Mouse (Mus musculus): ENCODE measurements around the gene Adad2.

The Adad2 gene

GRCm38 (mm10) chr8:119616811-119617210, 4.3 kb downstream of the Adad2 start:
- WGBS, result 95% methylated on average over 4 of the region's 4 CpGs

- WGBS, result 68% methylated on average over 5 of the region's 5 CpGs
These were observed 5.0 kb downstream of the Adad2 start for GRCm38 (mm10) chr8:119617586-119617985.

DNA sequence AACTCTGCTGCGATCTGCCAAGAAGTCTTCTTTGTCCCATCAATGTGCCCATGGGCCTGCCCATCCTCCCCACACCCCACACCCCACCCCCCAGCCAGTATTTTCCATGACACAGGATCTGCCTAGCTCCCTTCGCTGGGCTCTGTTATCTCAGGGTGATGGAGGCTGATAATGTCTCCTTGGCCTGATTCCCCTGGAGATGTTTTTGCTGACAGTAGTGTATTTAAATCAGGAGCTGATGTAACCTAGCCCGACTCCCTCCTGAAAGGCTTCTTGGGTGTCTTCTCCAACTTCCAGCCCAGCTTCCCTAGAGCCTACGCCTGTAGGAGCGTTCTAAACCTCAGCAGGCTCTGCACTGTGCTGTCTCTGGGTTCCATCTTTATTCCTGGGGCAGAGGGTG, 6.3 kb downstream of the Adad2 start:
- 78% methylated on average over 5 of the region's 5 CpGs for WGBS

- 81% methylated on average over 6 of the region's 6 CpGs for WGBS
These were observed 7.7 kb downstream of the Adad2 start for GRCm38 (mm10) chr8:119620116-119620840.

DNA sequence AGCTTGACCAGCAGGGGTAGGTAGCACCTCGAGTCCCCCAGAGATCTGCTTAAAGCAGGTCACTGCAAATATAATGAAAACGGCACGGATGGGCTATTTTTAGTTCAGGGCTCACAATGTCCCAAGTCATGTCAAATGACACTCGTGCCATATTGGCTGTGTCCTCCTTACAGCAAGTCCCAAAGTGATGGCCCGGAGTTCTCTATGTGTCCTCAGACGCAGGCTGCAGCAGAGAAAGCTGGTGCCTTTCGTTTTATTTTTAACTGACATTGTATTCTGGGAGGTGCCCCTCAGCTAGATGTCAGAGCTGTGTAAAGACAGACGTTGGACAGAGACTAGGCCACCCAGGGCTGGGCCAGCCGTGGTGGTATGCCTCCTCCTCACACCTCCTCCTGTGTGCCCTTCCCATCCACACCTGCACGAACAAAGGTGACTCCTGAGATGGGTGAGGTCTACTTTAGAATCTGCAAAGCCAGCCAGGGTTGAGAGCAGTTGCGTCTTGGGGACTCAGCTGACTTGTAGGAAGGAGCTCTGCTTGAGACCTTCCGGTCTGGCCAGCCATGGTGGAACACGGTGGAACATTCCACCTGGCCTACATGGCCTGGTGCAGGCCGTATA, 8.4 kb downstream of the Adad2 start:
- WGBS, result 87% methylated on average over 14 of the region's 14 CpGs

- WGBS, result 82% methylated on average over 4 of the region's 4 CpGs
These were observed 10.0 kb downstream of the Adad2 start for GRCm38 (mm10) chr8:119622555-119622954.

- WGBS, result 92% methylated on average over 8 of the region's 8 CpGs
These were observed 10.5 kb downstream of the Adad2 start for GRCm38 (mm10) chr8:119623061-119623460.

- 78% methylated on average over 1 of the region's 1 CpGs for WGBS
These were observed 11.2 kb downstream of the Adad2 start for GRCm38 (mm10) chr8:119623744-119624143.

- 93% methylated on average over 7 of the region's 7 CpGs for WGBS
These were observed 12.4 kb downstream of the Adad2 start for GRCm38 (mm10) chr8:119624916-119625315.

DNA sequence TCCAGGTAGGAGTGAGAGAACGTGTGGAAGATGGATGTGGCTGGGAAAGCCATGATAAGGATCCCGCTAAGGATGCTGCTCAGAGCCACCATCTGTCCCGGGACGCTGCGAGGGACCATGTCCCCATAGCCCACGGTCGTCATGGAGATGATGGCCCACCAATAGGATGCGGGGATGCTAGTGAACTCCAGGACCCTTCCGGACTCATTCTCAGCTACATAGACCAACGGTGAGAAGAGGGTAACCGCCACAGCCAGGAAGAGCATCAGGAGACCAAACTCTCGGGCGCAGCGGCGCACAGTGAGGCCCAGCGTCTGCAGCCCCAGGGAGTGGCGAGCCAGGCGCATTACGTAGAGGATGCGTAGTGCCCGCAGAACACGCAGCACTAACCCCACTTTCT, 13.2 kb downstream of the Adad2 start:
- WGBS, result 89% methylated on average over 22 of the region's 22 CpGs

- 92% methylated on average over 7 of the region's 7 CpGs for WGBS
These were observed 14.7 kb downstream of the Adad2 start for GRCm38 (mm10) chr8:119627199-119627598.

- WGBS, result 67% methylated on average over 10 of the region's 10 CpGs
These were observed 15.2 kb downstream of the Adad2 start for GRCm38 (mm10) chr8:119627613-119628359.

GRCm38 (mm10) chr8:119630841-119631240, 18.3 kb downstream of the Adad2 start:
- 70% methylated on average over 3 of the region's 3 CpGs for WGBS

GRCm38 (mm10) chr8:119632246-119632645, 19.7 kb downstream of the Adad2 start:
- 77% methylated on average over 9 of the region's 9 CpGs for WGBS

DNA sequence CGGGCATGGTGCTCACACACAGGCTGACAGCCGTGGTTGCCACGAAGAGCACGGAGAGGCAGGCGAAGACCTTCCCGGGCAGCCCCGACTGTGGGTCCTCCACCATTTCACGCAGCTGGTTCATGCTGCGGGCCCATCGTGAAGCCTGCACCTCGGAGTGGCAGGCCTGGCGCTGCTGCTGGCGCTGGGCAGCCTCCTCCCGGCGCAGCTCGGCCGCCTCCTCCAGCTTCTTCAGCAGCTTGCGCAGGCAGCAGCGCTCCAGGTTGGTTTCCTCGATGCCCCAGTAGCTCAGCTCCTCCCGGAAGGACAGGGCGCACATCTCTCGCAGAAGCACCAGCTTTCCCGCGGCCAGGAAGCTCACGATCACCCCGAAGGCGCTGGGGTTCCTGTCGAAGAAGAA, 20.4 kb downstream of the Adad2 start:
- 63% methylated on average over 29 of the region's 29 CpGs for WGBS

GRCm38 (mm10) chr8:119634616-119635336, 22.2 kb downstream of the Adad2 start:
- 14% methylated on average over 14 of the region's 14 CpGs for WGBS

DNA sequence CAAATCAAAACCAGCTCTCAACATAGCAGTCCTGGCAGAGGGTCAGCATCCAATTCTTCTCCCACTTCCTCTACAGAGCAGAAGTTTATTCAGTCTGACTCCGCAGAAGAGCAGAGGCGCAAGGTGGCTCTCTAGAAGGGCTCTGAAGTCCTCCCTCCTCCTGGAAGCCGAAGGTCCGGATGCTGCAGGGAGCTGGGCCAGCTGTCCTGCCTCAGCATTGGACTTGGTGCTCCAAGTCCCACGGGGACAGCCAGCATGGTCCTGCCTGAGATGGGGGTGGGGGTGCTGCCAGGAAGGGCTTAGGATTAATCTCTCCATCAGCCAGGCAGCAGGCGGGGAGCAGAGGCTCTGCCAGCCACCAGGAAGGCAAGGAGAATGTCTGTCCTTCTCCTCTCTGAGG, 22.8 kb downstream of the Adad2 start, which contains the start of gene Kcng4:
Kcng4 (minus strand) TSS at position 303 of the 400 bp plus-strand sequence.
- 33% methylated on average over 6 of the region's 6 CpGs for whole genome bisulfite sequencing

DNA sequence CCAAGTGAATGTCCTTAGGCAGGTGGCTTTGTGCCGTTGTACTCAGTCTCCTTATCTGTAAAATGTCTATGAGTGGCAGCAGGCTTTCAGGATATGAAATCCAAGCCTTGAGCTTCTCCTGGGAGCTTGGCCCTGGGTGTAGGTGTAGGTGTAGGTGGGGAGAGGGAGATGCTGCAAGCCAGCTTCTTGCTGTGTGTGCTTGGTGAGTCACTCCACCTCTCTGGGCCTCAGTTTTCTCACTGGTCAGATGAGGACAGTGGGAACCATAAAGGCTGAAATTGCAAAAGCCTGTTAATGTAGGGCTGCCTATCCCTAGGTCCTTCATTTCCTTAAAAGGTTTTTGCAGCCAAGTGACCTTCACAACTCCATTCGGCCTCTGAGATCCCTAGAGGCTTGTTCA, 23.4 kb downstream of the Adad2 start:
- 64% methylated on average over 2 of the region's 2 CpGs for WGBS

DNA sequence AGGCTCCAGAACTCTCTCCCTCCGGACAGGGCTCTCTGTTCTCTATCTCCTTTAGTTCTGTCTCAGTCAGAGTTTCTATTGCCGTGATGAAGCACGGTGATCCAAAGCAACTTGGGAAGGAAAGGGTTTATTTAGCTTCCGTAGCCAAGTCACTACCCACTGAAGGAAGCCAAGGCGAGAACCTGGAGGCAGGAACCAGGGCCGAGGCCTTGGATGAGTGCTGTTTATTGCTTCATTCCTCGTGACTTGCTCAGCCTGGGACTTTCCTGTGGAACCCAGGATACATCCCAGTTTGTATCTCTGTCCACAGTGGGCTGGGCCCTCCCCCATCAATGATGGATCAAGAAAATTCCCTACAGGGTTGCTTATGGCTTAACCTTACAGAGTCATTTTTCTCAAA, 24.2 kb downstream of the Adad2 start:
- 61% methylated on average over 7 of the region's 7 CpGs for WGBS

DNA sequence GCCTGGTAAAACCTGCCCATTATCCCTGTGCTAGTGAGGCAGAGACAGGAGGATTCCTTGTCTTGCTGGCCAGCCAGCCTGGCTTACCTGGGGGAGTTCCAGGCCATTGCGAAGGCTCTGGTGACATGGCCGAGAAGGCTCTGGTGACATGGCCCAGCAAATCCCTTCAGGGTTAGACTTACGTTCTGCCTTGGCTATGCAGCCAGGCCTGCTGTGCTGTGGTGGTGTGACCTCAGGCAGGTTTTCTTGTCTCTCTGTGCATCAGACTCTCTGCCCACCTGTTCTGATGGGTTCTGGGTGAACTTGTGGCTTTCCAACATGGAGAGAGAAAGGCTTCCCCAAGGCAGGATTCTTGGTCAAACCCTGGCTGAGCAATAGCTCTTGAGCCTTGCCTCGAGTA, 24.8 kb downstream of the Adad2 start:
- 98% methylated on average over 4 of the region's 4 CpGs for WGBS

GRCm38 (mm10) chr8:119638261-119638660, 25.7 kb downstream of the Adad2 start:
- 49% methylated on average over 6 of the region's 6 CpGs for WGBS

GRCm38 (mm10) chr8:119639798-119640197, 27.3 kb downstream of the Adad2 start:
- 59% methylated on average over 7 of the region's 7 CpGs for WGBS

All from cerebral cortex, adult 2 months (tissue).